Mouse (Mus musculus): ENCODE results near the gene Nfil3.

GRCm38 (mm10) chr13:53024285-53024684 is 43.4 kb upstream of the Nfil3 start:
- TF ChIP-seq CTCF (IDR thresholded peaks at IDR 0.05; ENCODE audit: borderline replicate concordance, insufficient read depth, low read length) (no peak), POLR2A (IDR thresholded peaks at IDR 0.05; ENCODE audit: low read depth, low read length) (no peak)
